Mouse (Mus musculus) mesoderm, embryonic 11.5 days (tissue): Measurements from ENCODE around the gene Adam10.
A peak's percentile ranks its signal among the peaks of the same experiment; 100 is the strongest.

Experiments
- DNase-seq: peaks from one replicate; pipeline ENCODE4 v3.0.0-alpha.2; 2012; ENCODE audit warnings: low read depth, low spot score

The Adam10 gene

GRCm38 (mm10) chr9:70671772-70672579 is 6.8 kb upstream of the Adam10 start:
- no peak for DNase-seq

GRCm38 (mm10) chr9:70673656-70674055 is 5.1 kb upstream of the Adam10 start:
- DNase-seq, result no peak

- no peak for DNase-seq
Measured at GRCm38 (mm10) chr9:70675117-70675516, 3.7 kb upstream of the Adam10 start.

- no peak for DNase-seq
Measured at GRCm38 (mm10) chr9:70675961-70676360, 2.8 kb upstream of the Adam10 start.

- peak; percentile 54 for DNase-seq
Measured at GRCm38 (mm10) chr9:70679132-70680091, 615 bp downstream of the Adam10 start.

- no peak for DNase-seq
Measured at GRCm38 (mm10) chr9:70682202-70682601, 3.4 kb downstream of the Adam10 start.

- DNase-seq, result no peak
Measured at GRCm38 (mm10) chr9:70688301-70688968, 9.6 kb downstream of the Adam10 start.

- DNase-seq, result no peak
Measured at GRCm38 (mm10) chr9:70689926-70690325, 11.1 kb downstream of the Adam10 start.

- DNase-seq, result no peak
Measured at GRCm38 (mm10) chr9:70690579-70690978, 11.8 kb downstream of the Adam10 start.

- no peak for DNase-seq
Measured at GRCm38 (mm10) chr9:70691772-70692693, 13.2 kb downstream of the Adam10 start.

- DNase-seq, result no peak
Measured at GRCm38 (mm10) chr9:70695723-70696122, 16.9 kb downstream of the Adam10 start.

- no peak for DNase-seq
Measured at GRCm38 (mm10) chr9:70698090-70698489, 19.3 kb downstream of the Adam10 start.

- no peak for DNase-seq
Measured at GRCm38 (mm10) chr9:70703597-70704203, 24.9 kb downstream of the Adam10 start.

GRCm38 (mm10) chr9:70706444-70706843 is 27.6 kb downstream of the Adam10 start:
- DNase-seq, result no peak

GRCm38 (mm10) chr9:70729544-70729943 is 50.7 kb downstream of the Adam10 start:
- DNase-seq, result peak; percentile 3

- no peak for DNase-seq
Measured at GRCm38 (mm10) chr9:70731079-70731478, 52.3 kb downstream of the Adam10 start.

- no peak for DNase-seq
Measured at GRCm38 (mm10) chr9:70733208-70733607, 54.4 kb downstream of the Adam10 start.

GRCm38 (mm10) chr9:70739998-70740397 is 61.2 kb downstream of the Adam10 start:
- no peak for DNase-seq

GRCm38 (mm10) chr9:70751504-70752222 is 72.9 kb downstream of the Adam10 start:
- no peak for DNase-seq

GRCm38 (mm10) chr9:70760974-70761373 is 82.2 kb downstream of the Adam10 start:
- no peak for DNase-seq
